Mouse (Mus musculus): Measurements from ENCODE around the gene Gm47841. TPM values are rescaled to one million over a fixed set of nuclear protein-coding genes. Genes with fewer than 3 reads are reported as not detected.

Gene Gm47841
- total and polyA plus RNA-seq, 2 experiments from 2014 or later: not detected

DNA sequence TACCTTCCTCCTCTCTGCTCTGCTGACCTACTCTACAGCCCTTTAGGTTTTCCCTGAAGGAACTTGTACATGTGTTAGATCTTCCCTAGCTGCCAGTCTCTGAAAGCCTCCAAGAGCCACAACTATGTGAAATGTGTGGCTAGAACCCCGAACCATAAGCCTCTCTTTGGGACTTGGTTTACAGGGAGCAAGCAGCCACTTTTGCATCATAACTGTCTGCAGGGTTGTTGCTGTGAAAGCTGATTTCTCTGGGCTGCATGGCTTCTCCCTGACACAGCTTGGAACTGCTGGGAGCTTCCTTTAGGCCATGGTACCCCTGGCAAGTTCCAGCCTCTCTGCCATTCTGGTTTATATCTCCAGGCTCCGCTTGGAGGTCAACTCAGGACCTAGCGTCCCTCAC is 44.7 kb downstream of the Gm47841 start:
- Histone ChIP-seq H3K9me3 (ENCODE audit: low read length) (no peaks in the 10 kb centered on the region), H3K4me1 (ENCODE audit: insufficient read depth, low read length) (no peaks in the 10 kb centered on the region), H3K9ac (replicated peaks; ENCODE audit: low read length, poor library complexity, severe bottlenecking) (no peak overlapping the region), H3K27ac (ENCODE audit: low read depth, low read length) (no peak overlapping the region), H3K4me3 (ENCODE audit: low read depth, low read length) (no peak overlapping the region), H3K36me3 (ENCODE audit: insufficient read depth, low read length) (peaks cover 10% of the 10 kb centered on the region), H3K4me2 (ENCODE audit: low read depth, low read length, poor library complexity, severe bottlenecking) (no peak overlapping the region), H3K27me3 (ENCODE audit: insufficient read depth, low read length) (no peaks in the 10 kb centered on the region)
- no peak for TF ChIP-seq CTCF (IDR thresholded peaks at IDR 0.05)
- no peak for DNase-seq (ENCODE audit: low spot score)
- 91% methylated on average over 3 of the region's 3 CpGs for WGBS
- ATAC-seq (ENCODE audit: low FRiP score): no peak

DNA sequence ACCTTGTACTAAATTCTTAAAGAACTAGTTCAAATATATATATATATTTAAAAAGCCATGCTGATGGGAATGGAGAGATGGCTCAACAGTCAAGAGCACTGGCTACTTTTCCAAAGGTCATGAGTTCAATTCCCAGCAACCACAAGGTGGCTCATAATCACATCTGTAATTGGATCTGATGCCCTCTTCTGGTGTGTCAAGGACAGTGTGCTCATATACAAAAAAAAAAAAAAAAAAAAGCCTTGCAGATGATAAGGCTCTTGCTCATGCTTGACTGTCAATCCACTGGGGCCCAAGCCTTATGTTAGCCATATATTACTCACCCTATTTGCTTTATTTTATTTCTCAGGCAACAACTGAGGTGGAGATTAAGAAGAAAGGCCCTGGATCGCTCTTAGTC is 45.5 kb downstream of the Gm47841 start:
- no peak overlapping the region for H3K27ac ChIP-seq (ENCODE audit: low read depth, low read length)
- TF ChIP-seq CTCF (IDR thresholded peaks at IDR 0.05): 0 out of 2 replicates have a peak, but pooled peaks have one; percentile 9
- no peak overlapping the region for H3K9ac ChIP-seq (replicated peaks; ENCODE audit: low read length, poor library complexity, severe bottlenecking)
- ATAC-seq (ENCODE audit: low FRiP score): no peak
- no peaks in the 10 kb centered on the region for H3K4me1 ChIP-seq (ENCODE audit: insufficient read depth, low read length)
- H3K9me3 ChIP-seq (ENCODE audit: low read length): no peaks in the 10 kb centered on the region
- H3K27me3 ChIP-seq (ENCODE audit: insufficient read depth, low read length): no peaks in the 10 kb centered on the region
- peaks cover 10% of the 10 kb centered on the region for H3K36me3 ChIP-seq (ENCODE audit: insufficient read depth, low read length)
- 100% methylated on average over 1 of the region's 1 CpGs for WGBS
- no peak for DNase-seq (ENCODE audit: low spot score)
- H3K4me2 ChIP-seq (ENCODE audit: low read depth, low read length, poor library complexity, severe bottlenecking): no peak overlapping the region
- no peak overlapping the region for H3K4me3 ChIP-seq (ENCODE audit: low read depth, low read length)

DNA sequence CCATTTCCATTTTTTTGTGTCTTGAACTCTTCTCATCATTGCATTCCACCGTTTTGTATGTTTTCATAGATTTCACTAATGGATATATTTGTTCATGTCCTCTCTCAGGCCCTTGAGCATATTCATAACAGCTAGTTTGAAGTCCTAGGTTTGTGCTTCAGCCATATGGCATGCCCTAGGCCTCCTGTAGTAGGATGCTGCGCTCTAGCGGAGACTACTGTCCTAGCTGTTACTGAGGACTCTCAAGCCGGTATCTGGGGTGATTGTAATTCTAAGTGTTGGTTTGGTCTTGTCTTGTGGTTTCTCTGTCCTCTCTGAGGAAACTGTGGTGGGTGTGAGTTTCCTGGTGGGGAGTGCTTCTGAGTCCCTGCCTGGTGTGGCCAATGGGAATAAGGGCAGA is 50.1 kb downstream of the Gm47841 start:
- Histone ChIP-seq H3K27ac (ENCODE audit: low read depth, low read length) (no peak overlapping the region), H3K9me3 (ENCODE audit: low read length) (no peaks in the 10 kb centered on the region), H3K4me3 (ENCODE audit: low read depth, low read length) (no peak overlapping the region), H3K9ac (replicated peaks; ENCODE audit: low read length, poor library complexity, severe bottlenecking) (no peak overlapping the region), H3K4me2 (ENCODE audit: low read depth, low read length, poor library complexity, severe bottlenecking) (no peak overlapping the region), H3K36me3 (ENCODE audit: insufficient read depth, low read length) (peaks cover 2% of the 10 kb centered on the region; the same call in 1 of the 2 replicates), H3K27me3 (ENCODE audit: insufficient read depth, low read length) (no peaks in the 10 kb centered on the region), H3K4me1 (ENCODE audit: insufficient read depth, low read length) (no peaks in the 10 kb centered on the region)
- TF ChIP-seq CTCF (IDR thresholded peaks at IDR 0.05): peak; percentile 86
- DNase-seq (ENCODE audit: low spot score): peak; percentile 82
- ATAC-seq (ENCODE audit: low FRiP score): no peak
- 36% methylated on average over 4 of the region's 4 CpGs for WGBS

Other genes starting within 250 kb of the Gm47841 start
- gene Scn8a, start 177.5 kb downstream of the Gm47841 start, total RNA-seq (2014; rRNA removed): 31.3 and 37.7 TPM in 2 replicates
- 14.1 and 22.4 TPM in 2 replicates for gene Scn8a, start 177.5 kb downstream of the Gm47841 start, polyA plus RNA-seq (2015; fragmentation: Nextera tagmentation; extraction: Ambion mirVana)
- gene Fignl2, start 31.2 kb upstream of the Gm47841 start, total RNA-seq (2014; rRNA removed): 1.0 and 3.4 TPM in 2 replicates
- gene Fignl2, start 31.2 kb upstream of the Gm47841 start, polyA plus RNA-seq (2015; fragmentation: Nextera tagmentation; extraction: Ambion mirVana): 0.04 and 0.05 TPM in 2 replicates
- gene Ankrd33, start 68.4 kb upstream of the Gm47841 start, total RNA-seq (2014; rRNA removed): not detected in 2 replicates
- gene Ankrd33, start 68.4 kb upstream of the Gm47841 start, polyA plus RNA-seq (2015; fragmentation: Nextera tagmentation; extraction: Ambion mirVana): not detected in 2 replicates
- 8.4 and 11.2 TPM in 2 replicates for gene Acvrl1, start 81.1 kb upstream of the Gm47841 start, total RNA-seq (2014; rRNA removed)
- 6.1 and 6.7 TPM in 2 replicates for gene Acvrl1, start 81.1 kb upstream of the Gm47841 start, polyA plus RNA-seq (2015; fragmentation: Nextera tagmentation; extraction: Ambion mirVana)
- 77.8 and 86.8 TPM in 2 replicates for gene Acvr1b, start 126.7 kb upstream of the Gm47841 start, total RNA-seq (2014; rRNA removed)
- gene Acvr1b, start 126.7 kb upstream of the Gm47841 start, polyA plus RNA-seq (2015; fragmentation: Nextera tagmentation; extraction: Ambion mirVana): 15.2 and 15.8 TPM in 2 replicates
- 6.3 and 7.7 TPM in 2 replicates for gene Grasp, start 176.8 kb upstream of the Gm47841 start, total RNA-seq (2014; rRNA removed)
- gene Grasp, start 176.8 kb upstream of the Gm47841 start, polyA plus RNA-seq (2015; fragmentation: Nextera tagmentation; extraction: Ambion mirVana): 1.8 and 1.9 TPM in 2 replicates
- gene Nr4a1, start 206.9 kb upstream of the Gm47841 start, total RNA-seq (2014; rRNA removed): 6.9 and 7.7 TPM in 2 replicates
- gene Nr4a1, start 206.9 kb upstream of the Gm47841 start, polyA plus RNA-seq (2015; fragmentation: Nextera tagmentation; extraction: Ambion mirVana): 6.9 and 7.0 TPM in 2 replicates
- gene Atg101, start 236.9 kb upstream of the Gm47841 start, total RNA-seq (2014; rRNA removed): 33.5 and 61.1 TPM in 2 replicates
- gene Atg101, start 236.9 kb upstream of the Gm47841 start, polyA plus RNA-seq (2015; fragmentation: Nextera tagmentation; extraction: Ambion mirVana): 74.2 and 75.6 TPM in 2 replicates
- not detected in 2 replicates for gene 6030408B16Rik, start 245.8 kb upstream of the Gm47841 start, total RNA-seq (2014; rRNA removed)
- gene 6030408B16Rik, start 245.8 kb upstream of the Gm47841 start, polyA plus RNA-seq (2015; fragmentation: Nextera tagmentation; extraction: Ambion mirVana): 0.22 and 0.33 TPM in 2 replicates